Mouse (Mus musculus) gastrocnemius, postnatal 4 days (tissue): Measurements from ENCODE around the gene Prps1. TPM values are rescaled to one million over a fixed set of nuclear protein-coding genes. Genes with fewer than 3 reads are reported as not detected.
"Not testable (repeated sequence)": the region's sequence is repeated elsewhere in the genome, so short reads cannot be mapped to it uniquely, and the experiment has no call there.

Experiments
- DNase-seq, 2 experiments: peaks; one replicate each; pipeline ENCODE4 v3.0.0; 2021 to 2022; ENCODE audit warnings: low spot score in 2 of 2, mixed read lengths in 2 of 2
- long read RNA-seq, 2 experiments: library from polyadenylated mRNA; stranded (forward); transcript quantifications; one replicate each; pipeline ENCODE4 v2.0.0; 2021
- total RNA-seq, 2 experiments: library from RNA; stranded (reverse); gene quantifications; 2 replicates each; pipeline ENCODE4 v1.2.3; 2021

Prps1 gene
- 10 to 100 TPM; 16.5 to 18.9 TPM for total RNA-seq
- long read RNA-seq, experiment 1, transcript Prps1-201 (7 exons, 1,965 nt), result major isoform, 17 of 17 reads
- long read RNA-seq, experiment 1, partial matches to known transcripts, result 0 of 17 reads
- long read RNA-seq, experiment 1, other reads (novel, unspliced or antisense), result 0 of 17 reads
- long read RNA-seq, experiment 2, transcript Prps1-201 (7 exons, 1,965 nt), result major isoform, 16 of 18 reads
- long read RNA-seq, experiment 2, partial matches to known transcripts, result 0 of 18 reads
- long read RNA-seq, experiment 2, other reads (novel, unspliced or antisense), result 2 of 18 reads

DNA sequence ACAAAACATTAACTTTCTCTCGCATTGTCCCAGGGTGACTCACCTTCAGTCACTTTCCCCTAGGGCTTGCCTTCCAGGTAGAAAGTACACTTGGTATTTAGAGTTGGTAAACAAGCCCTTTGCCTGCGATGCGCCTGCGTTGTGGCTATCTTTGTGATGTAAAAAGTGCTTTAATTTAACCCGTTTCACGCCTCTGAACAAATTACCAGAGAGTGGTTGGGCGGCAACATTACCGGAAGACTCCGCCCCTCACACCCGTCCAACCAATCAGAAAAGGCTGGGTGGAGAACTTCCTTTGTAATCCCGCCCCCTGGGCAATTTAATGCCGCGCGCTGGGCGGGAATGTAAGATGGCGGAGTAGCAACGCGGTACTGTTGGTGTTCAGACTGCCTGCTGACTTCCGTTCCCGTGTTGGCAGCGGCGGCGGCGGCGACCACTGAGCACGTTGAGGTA is at the start of gene Prps1:
Gene Prps1 (plus strand): TSS at position 335 of the 453 bp plus-strand sequence.
- DNase-seq, result peak; percentile 59 to 84

DNA sequence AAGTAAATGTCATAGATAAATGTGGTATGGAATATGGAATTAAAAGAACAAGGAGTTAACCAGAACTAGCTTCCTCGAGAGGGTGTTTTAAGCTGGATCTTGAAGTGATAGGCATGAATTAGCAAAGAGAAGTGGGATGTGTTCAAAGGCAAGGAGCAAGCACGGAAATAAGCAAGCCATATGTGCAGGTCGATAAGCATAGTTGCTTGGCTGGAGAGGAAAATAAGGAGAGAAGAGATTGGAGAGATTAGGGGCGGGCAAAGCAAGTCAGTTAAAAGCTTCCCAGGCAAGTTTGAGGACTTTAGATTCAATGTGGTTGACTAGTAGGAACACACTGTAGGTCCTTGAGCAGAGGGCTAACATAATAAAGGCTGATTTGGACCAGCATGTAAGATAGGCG is 48.8 kb upstream of the Prps1 start:
- no peak for DNase-seq

DNA sequence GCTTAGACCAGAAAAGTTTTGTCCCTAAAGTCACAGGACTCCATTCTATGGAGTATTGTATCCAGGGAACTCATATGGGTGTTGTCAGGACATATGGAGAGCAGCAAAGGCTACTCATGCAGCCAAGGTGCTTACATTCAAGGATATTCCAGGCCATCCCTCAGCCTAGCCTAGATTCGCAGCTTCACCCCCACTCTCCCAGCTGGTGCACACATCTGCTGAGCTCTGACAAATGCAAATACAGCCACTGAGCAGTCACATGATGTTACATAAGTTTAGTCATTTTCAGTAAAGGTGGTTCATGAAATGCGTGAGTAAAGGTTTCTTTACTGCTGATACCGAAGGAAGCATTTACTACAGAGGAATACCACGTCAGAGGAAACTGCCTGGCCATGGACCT is 37.9 kb upstream of the Prps1 start:
- DNase-seq, result no peak

DNA sequence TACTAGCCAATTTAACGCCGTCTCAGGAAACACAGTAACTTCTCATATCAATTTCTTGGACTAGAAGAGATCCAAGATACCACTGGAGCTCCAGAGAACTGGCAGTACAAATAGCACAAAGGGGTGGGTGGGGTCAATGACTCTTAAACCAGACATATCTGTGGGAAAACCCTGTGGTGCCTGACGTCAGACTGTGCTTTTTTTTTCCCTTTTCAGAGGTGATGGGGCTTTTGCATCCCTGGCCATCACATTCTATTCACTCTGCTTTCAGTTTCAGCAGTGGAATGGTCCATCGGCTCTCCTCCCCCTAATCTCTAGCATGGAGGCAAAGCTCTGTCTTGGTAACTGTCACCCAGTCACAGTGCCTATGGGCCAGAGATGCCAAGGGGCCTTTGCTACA is 29.3 kb upstream of the Prps1 start:
- no peak for DNase-seq

DNA sequence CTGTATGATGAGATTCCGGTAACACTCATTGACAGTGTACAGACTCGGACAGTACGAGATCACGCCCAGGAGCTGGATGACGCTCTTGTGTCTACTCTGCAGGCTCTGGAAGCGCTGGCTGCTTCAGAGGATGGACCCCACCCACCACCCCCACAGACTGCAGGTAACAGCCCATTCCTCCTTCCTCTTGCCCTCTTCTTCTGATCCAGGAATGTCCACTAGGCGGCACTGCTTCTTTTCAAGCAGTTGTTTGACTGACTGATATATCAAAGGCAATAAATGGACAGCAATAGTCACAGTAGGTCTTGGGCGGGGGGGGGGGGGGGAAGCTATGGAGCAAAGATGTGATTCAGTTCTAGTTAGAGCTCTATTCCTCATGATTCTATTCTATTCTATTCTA is 28.2 kb upstream of the Prps1 start:
- DNase-seq, result no peak

DNA sequence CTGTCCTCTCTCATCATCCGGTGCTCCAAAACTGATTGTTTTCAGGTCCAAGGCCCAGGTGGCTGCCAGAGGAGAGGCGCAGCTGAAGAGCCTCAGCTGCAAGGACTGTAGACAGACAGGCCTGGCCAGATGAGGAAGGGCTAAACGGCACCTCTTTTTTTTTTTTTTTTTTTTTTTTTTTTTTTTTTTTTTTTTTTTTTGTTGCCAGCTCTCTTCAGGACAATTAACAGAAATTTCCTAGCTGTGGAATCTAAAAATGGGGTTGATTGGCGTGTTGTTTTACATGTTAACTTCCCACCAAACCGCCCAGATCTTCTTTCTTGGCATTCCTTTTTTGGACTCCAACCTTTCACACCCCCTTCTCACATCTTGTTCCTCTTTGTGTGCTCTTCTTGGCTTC is 26.4 kb upstream of the Prps1 start:
- DNase-seq, result no peak

DNA sequence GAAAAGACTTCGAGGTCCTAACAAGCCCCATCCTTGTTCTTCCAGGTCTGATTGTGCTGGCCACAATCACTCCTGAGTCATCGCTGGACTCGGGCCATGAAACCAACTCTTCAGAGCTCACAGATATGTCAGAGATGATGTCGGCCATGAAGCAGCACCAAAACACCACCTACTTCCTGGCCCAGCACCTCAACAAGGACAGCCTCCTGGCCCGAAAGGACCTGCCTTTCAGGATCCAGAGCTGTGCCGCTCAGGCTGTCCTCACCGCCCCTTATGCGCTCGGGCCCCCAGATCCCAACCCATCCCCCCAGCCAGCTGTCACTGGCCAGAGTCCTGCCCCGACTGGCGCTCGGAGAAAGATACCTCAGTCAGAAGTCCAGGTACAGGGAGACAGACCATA is 25.9 kb upstream of the Prps1 start:
- DNase-seq, result peak in 1 of 2 experiments; percentile 13

DNA sequence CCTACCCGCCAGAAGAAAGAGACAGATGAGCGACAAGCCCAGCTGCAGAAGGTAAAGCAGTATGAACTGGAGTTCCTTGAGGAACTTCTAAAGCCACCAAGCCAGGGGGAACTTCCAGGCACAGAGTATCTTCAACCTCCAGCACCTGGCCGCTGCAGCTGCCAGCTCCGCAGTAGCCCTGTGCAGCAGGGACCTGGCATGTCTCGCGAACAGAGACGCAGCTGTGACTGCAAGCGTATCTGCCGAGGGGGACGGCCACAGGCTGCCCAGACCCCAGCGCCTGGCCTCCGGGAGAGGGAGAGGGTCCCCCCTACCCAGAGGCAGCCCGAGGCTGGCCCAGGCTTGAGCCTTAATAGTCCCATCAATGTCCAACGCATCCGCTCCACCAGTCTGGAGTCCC is 24.4 kb upstream of the Prps1 start:
- DNase-seq, result no peak

DNA sequence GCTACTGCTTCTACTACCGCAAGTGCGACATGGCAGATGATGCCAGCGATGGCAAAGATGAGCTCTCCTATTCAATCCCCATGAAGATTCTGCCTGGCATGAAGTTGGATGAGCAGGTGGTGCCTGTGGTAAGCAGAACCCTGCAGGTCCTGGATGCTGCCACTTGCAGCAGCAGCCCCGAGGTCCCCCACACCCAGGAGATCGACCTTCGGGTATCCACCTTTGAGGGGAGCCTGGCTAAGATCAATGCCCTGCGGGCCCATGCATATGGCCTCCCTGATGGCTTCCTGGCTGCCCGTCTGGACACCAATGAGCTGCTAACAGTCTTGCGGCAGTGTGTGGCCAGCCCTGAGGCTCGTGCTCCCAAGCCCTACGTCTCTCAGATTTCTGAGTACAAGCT is 23.6 kb upstream of the Prps1 start:
- DNase-seq, result no peak

DNA sequence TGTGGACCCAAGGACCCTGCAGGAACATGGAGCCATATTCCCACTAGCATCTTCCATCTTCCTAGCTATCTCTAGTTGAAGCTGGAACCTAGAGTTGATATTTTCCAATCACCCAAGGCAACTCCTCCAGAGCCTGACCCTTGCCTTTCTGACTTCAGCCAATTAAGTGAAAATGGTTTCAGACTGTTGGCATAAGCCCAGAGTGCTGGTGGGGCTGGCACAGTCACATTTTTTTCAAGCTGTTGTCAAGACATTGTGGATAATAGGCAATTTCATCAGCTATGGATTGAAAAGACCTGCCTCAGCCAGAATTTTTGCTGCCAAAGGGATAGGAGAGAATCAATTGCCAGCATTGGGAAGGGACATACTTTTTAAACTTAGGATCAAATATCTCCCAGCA is 18.5 kb upstream of the Prps1 start:
- DNase-seq, result no peak

DNA sequence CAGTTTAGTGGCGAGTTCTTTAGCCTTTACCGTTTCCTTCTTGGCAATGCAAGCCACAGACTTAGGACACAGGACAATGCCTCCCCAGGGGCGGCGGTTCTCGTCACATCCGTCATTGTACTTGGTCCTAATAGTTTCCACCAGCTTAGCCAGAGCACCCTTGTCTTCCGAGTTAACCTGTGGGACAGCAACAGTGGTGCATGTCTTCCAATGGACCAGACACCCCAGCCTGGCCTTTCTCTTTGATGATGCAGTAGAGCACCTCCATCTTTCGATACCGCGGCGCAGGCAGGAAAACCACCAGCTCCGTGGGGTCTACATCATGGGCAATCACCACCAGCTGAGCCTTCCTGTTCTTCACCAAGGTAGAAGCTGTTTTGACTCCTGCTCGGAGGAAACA is 10.9 kb upstream of the Prps1 start:
- no peak for DNase-seq

DNA sequence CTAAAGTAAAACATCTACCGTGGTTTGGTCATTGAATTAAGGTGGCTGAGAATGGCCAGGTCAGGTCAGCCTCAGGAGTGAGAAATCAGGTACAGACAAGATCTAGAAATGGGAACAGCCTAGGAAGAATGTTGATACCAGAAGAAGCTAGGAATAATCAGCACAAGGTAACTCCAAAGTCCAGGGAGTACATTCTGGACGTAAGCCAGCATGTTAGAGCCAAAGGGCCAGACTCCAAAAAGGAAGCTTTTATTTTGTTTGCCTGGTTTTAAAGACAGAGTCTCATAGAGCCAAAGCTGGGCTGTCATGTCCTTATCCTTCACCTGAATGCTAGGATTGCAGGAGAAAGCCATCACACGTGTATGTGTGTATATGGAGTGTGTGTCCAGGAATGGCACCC is 6.3 kb upstream of the Prps1 start:
- no peak for DNase-seq

DNA sequence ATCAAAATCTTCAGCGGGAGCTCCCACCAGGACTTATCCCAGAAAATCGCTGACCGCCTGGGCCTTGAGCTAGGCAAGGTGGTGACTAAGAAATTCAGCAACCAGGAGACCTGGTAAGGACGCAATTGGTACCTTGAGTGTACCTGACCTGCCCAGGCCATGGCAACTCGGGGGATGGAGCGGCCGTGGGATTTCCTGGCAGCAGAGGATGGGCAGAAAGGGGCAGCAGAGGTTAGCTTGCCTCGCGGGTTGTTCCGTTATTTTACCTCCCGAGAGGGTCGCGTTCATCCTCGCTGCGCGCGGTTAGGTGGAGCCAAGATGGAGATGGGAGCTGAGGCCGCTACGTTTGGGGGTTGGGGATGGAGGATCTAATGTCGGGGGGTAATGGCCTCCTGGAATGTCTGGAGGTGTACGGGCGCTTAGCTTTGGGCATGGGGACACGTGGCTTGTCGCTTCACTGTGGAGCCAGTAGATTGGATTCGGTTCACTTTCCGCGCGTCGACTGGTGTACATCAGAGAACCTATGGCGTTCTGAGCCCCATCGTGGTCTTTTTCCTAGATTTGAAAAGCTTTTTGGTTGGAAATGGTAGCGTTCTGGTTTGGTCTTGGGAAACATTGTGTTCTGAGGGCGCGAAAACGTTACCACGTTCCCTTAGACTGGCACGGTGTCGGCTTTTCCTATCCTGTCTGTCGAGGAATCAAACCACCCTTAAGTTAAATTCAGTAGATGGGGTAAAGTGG is 508 bp downstream of the Prps1 start:
- DNase-seq, result no peak

DNA sequence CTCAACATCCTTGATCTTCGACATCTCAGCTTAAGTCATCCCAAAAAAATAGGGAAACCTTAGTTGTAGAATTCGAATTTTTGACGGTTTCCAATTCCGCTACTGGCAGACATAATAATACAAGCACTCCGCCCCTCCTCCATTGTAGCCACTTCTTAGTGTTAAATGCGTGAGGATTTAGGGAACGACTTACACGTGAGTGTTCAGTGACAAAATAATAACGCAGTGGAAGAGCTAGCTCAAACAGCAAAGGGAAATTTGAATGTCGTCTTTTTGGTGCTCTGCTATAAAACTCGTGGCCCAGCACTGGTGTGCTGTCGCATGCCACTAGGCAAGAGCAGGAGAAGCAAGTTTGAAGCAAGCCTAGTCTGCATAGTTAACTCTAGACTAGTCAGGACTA is 1.1 kb downstream of the Prps1 start:
- DNase-seq, result no peak

DNA sequence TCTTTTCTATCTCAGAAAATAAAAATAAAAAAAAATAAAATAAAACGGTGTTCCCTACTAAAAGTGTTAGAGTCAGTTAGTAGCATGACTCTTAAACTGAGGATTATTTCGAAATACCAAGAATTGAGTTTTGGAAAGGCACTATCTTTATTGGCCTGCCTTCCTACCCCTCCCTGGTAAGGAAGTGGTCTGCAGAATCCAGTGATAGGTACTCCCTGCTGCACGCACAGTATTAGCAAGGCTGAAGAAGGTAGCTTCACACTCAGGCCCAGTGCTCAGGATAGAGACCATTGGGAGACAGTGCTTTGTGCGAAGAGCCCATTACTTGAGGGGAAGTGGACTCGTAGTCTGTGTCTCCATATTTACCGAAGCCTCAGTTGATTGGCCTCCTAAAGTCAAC is 21.8 kb downstream of the Prps1 start:
- DNase-seq, result no peak

DNA sequence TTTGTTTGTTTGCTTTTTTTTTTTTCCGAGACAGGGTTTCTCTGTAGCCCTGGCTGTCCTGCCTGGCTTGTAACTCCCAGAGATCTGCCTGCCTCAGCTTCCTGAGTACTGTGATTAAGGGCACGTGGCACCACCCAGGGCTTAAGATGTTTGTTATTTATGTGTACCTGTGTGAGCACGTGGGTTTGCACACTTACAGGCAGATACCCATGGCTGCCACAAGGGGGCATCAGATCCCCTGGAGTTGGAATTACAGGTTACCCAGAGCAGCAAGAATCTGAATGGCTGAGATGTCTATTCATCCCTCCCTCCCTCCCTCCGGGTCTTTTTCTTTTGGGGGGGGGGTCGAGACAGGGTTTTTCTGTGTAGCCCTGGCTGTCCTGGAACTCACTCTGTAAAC is 22.8 kb downstream of the Prps1 start:
- DNase-seq, result peak in 1 of 2 experiments; percentile 13

DNA sequence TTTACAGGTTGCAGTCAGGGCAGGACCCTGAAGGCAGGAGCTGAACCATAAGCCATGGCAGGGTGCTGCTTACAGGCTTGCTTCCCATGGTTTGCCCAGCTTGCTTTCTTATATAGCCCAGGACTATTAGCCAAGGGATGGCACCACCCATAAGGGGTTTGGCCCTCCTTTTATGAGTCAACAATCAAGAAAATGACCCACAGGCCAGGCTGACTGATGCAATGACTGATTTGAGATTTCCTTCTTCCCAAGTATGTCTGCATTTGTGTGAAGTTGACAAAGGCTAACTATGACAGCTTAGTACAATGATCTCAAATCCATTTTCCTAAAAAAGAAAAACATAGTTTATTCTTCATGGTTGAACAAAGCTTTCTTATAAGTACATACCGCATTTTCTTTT is 32.8 kb downstream of the Prps1 start:
- DNase-seq, result no peak

DNA sequence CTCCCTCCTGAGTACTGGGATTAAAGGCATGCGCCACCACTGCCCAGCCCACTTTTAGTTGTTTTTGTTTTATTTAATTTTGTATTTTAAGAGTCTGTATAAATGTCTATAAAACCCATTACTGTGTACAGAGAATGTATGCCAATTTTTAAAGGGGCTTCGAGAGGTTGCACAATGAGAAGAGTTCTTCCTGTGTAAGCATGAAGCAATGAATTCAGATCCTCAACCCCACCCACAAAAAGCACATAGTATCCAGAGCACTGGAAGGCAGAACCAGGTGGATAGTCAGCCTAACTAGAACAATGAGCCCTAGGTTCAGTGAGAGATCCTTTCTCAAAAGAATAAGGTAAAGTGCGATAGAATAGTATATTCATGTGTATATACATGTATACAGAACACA is 33.8 kb downstream of the Prps1 start:
- DNase-seq, result no peak

DNA sequence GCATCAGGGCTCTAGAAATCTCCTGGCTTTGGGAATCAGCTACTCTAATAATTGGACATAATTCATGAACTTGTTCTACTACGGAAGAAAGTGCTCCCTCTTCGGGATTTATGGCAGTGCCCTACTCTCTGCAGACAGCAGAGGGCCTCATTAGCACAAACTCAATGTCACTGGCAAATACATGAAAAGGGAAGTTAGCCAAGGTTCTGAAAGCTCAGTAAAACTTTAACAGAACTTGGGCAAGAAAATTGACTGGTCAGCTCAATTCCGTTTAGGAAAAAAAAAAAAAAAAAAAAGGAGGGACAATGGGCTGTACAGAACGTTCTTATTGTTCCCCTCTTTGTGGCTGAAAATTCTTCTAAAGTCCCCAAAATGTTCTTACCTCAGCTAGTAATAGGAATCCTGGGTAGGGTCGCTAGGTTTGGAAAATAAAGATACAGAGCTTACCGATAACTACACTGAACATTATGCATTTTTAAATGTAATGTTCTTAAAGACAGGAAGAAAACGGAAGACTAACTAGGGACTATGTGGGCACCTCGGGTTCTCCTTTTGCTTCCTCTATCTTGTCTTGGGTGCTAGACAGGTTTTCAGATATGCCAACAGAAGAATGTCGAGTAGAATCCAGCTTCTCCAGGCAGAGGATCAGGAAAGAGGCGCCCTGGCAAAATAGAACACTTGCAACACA is 35.6 kb downstream of the Prps1 start:
- DNase-seq, result no peak

DNA sequence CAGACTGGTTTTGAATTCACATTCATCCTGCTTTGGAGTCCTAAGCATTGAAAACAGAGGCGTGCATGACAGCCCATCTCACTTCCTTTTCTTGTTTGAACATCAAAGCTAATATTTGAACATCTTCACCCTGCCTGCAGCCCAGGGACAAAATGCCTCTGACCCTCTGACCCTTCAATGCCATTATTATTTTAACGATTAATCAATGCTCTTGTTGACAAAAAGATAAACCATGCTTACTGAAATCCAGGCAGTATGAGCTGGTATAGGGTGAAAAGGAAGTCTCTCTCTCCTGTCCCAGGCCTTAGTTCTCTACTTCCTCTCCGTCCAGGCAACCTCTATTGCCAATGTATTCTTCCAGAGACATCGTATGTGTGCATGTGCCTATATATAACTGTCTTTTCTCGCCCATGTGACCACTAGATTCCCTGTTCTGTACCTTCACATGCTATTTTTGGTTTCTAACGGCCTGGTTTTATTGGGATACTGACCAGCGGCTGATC is 37.2 kb downstream of the Prps1 start:
- DNase-seq, result no peak

DNA sequence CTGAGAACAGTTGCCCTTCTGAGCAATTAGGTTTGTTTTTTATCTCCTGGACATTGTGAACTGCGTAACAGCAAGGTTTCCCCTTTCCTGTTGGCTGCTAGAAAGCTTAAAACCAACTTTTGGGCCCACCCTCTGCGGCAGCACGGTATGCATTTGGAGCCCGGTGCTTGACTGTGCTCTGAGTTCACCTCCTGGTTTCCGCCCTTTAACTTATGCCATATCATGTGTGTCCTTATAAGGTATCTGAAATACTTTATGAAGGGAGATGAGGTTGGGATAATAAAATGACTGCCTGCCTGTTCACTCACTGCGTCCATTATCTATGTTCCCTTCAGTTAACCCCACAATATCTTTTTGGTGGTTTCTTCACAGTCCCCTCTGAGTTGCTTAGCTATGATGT is 37.8 kb downstream of the Prps1 start:
- no peak for DNase-seq

DNA sequence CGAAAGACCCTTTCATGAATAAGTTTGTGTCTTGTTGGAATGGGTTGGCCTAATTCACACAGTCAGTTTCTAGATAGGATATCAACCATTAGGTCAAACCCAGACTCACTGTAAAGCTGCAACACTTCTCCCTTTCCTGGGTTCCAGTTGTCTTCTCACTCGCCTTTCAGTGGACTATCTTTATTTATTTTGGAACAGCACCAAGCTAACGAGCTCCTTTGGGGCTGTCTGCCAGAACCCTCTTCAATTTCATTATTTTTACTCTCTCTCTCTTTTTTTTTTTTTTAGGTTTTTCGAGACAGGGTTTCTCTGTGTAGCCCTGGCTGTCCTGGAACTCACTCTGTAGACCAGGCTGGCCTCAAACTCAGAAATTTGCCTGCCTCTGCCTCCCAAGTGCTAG is 42.0 kb downstream of the Prps1 start:
- not testable (repeated sequence) for DNase-seq
